23 mouse cellular contexts compared by ENCODE assay signal in genomic region chr1:93975764-93976163, GRCm38 (mm10). TPM values are rescaled to one million over a fixed set of nuclear protein-coding genes. Genes with fewer than 3 reads are reported as not detected.
DNase-seq lines count a peak whose midpoint lies in the region; ATAC-seq lines count a peak whose summit lies in the region.
"Not testable (repeated sequence)": the region's sequence is repeated elsewhere in the genome, so short reads cannot be mapped to it uniquely, and the experiment has no call there.
"Had no signal": no experiment of that assay in that cellular context is flagged by ENCODE, and none has a peak within 500 bp of the region (broad histone marks: within the 10 kb centered on the region; RNA-seq: fewer than 3 reads in every experiment).

No protein-coding gene starts in this region.

- not testable (repeated sequence) for H3K36me3 ChIP-seq in heart, embryonic 11.5 days (ENCODE audit: control insufficient read depth, insufficient read depth, low read length)

- WGBS in heart, embryonic 11.5 days (ENCODE audit: insufficient replicate concordance): 38% methylated on average over 1 of the region's 4 CpGs

- not testable (repeated sequence) for H3K4me2 ChIP-seq in heart, embryonic 11.5 days

- H3K27ac ChIP-seq in heart, embryonic 11.5 days (ENCODE audit: low read depth, low read length): not testable (repeated sequence)

- DNase-seq in heart, adult 11 months: peak; percentile 84

- H3K9me3 ChIP-seq in heart, embryonic 11.5 days (replicated peaks; ENCODE audit: control insufficient read depth, low read length): not testable (repeated sequence)

- H3K27me3 ChIP-seq in heart, embryonic 11.5 days (ENCODE audit: control insufficient read depth, insufficient read depth, low read length): not testable (repeated sequence)

- peak; percentile 88 for ATAC-seq in common myeloid progenitor, adult 5-6 weeks (replicated peaks; ENCODE audit: low read depth, poor library complexity, severe bottlenecking)
- ATAC-seq in heart, embryonic 11.5 days (replicated peaks; ENCODE audit: insufficient number of reproducible peaks, low FRiP score, low TSS enrichment): 0 out of 2 replicates have a peak, but pooled peaks have one; percentile 10
- ATAC-seq in hematopoietic stem cell, adult 5-6 weeks (replicated peaks in 1 of 2; ENCODE audit: insufficient read depth in 1 of 2, low FRiP score in 2 of 2, low TSS enrichment in 1 of 2, low read depth in 1 of 2, poor library complexity in 2 of 2, severe bottlenecking in 2 of 2): peak; percentile 78
- ATAC-seq in megakaryocyte progenitor cell, adult 5-6 weeks (replicated peaks; ENCODE audit: poor library complexity): peak; percentile 79
- peak; percentile 43 for ATAC-seq in monocyte, adult 5-6 weeks (replicated peaks; ENCODE audit: insufficient number of reproducible peaks, low FRiP score, low TSS enrichment, poor library complexity, severe bottlenecking)

- H3K4me3 ChIP-seq in heart, embryonic 11.5 days (ENCODE audit: low read depth, low read length): not testable (repeated sequence)

- not testable (repeated sequence) for H3K4me1 ChIP-seq in heart, embryonic 11.5 days (ENCODE audit: control insufficient read depth, insufficient read depth, low read length)

- H3K9ac ChIP-seq in heart, embryonic 11.5 days (ENCODE audit: low read depth, low read length): not testable (repeated sequence)

RNA-seq across cellular contexts. Expression of gene Gal3st2c, which starts 14.5 kb away (rescaled TPM):
- not detected in 2 replicates for total RNA-seq in common myeloid progenitor, adult 5-6 weeks (2017)
- not detected in 2 replicates for polyA plus RNA-seq in heart, embryonic 11.5 days (2014; fragmentation: Nextera tagmentation; extraction: Ambion mirVana)
- not detected in 2 replicates for total RNA-seq in hematopoietic stem cell, adult 5-6 weeks (2017)
- not detected in 2 replicates for total RNA-seq in megakaryocyte progenitor cell, adult 5-6 weeks (2015)
- total RNA-seq in megakaryocyte progenitor cell, adult 5-6 weeks (2017): not detected in 2 replicates
- total RNA-seq in monocyte, adult 5-6 weeks (2017): not detected in 3 replicates
- total RNA-seq: CH12.LX had no signal
- polyA plus RNA-seq: cerebellum, adult 2 months; embryonic facial prominence, embryonic 11.5 days; embryonic facial prominence, embryonic 13.5 days; embryonic facial prominence, embryonic 15.5 days; erythroblast, embryonic 14.5 days; forebrain, embryonic 10.5 days; forebrain, embryonic 12.5 days; forebrain, embryonic 14.5 days; forebrain, embryonic 16.5 days; G1E had no signal

RNA-seq across cellular contexts. Expression of gene Neu4, which starts 44.5 kb away (rescaled TPM):
- not detected in 2 replicates for total RNA-seq in common myeloid progenitor, adult 5-6 weeks (2017)
- not detected in 2 replicates for polyA plus RNA-seq in heart, embryonic 11.5 days (2014; fragmentation: Nextera tagmentation; extraction: Ambion mirVana)
- not detected in 2 replicates for total RNA-seq in hematopoietic stem cell, adult 5-6 weeks (2017)
- not detected in 2 replicates for total RNA-seq in megakaryocyte progenitor cell, adult 5-6 weeks (2015)
- total RNA-seq in megakaryocyte progenitor cell, adult 5-6 weeks (2017): not detected in 2 replicates
- total RNA-seq in monocyte, adult 5-6 weeks (2017): not detected in 3 replicates
- total RNA-seq: adrenal gland, adult 18-20 months; adrenal gland, adult 8-10 months; adrenal gland, postnatal 14 days; adrenal gland, postnatal 36 days; CH12.LX had no signal
- polyA plus RNA-seq: CD4-positive, CD25-positive, alpha-beta regulatory T cell, adult 4 months; embryonic facial prominence, embryonic 11.5 days; embryonic facial prominence, embryonic 13.5 days; embryonic facial prominence, embryonic 15.5 days; erythroblast, embryonic 14.5 days; forebrain, embryonic 10.5 days; forebrain, embryonic 12.5 days; forebrain, embryonic 14.5 days; forebrain, embryonic 16.5 days; G1E; Patski had no signal

RNA-seq across cellular contexts. Expression of gene Gal3st2b, which starts 57.7 kb away (rescaled TPM):
- not detected in 2 replicates for total RNA-seq in common myeloid progenitor, adult 5-6 weeks (2017)
- polyA plus RNA-seq in heart, embryonic 11.5 days (2014; fragmentation: Nextera tagmentation; extraction: Ambion mirVana): not detected in 2 replicates
- total RNA-seq in hematopoietic stem cell, adult 5-6 weeks (2017): not detected in 2 replicates
- not detected in 2 replicates for total RNA-seq in megakaryocyte progenitor cell, adult 5-6 weeks (2015)
- not detected in 2 replicates for total RNA-seq in megakaryocyte progenitor cell, adult 5-6 weeks (2017)
- total RNA-seq in monocyte, adult 5-6 weeks (2017): 0.53 TPM in 1 of 3 replicates, not detected in the others
- total RNA-seq: adrenal gland, adult 18-20 months; CH12.LX had no signal
- polyA plus RNA-seq: CD4-positive, CD25-positive, alpha-beta regulatory T cell, adult 4 months; embryonic facial prominence, embryonic 11.5 days; embryonic facial prominence, embryonic 13.5 days; erythroblast, embryonic 14.5 days; forebrain, embryonic 10.5 days; forebrain, embryonic 14.5 days; G1E had no signal

Comparison
In these comparisons a context has a peak if more than half of its experiments do, and no peak if none do; other contexts are left out.
1. ATAC-seq: peak in every context shown above with its lines; median percentile 88 in common myeloid progenitor, adult 5-6 weeks; 79 in megakaryocyte progenitor cell, adult 5-6 weeks; 78 in hematopoietic stem cell, adult 5-6 weeks; 43 in monocyte, adult 5-6 weeks; 10 in heart, embryonic 11.5 days.